ENCODE assay signal across 7 mouse cellular contexts in genomic region chr11:94548888-94549690, GRCm38 (mm10). TPM values are rescaled to one million over a fixed set of nuclear protein-coding genes. Genes with fewer than 3 reads are reported as not detected.
DNase-seq lines count a peak whose midpoint lies in the region; ATAC-seq and TF ChIP-seq lines count a peak whose summit lies in the region.

Gene Rsad1 (minus strand): TSS chr11:94549255.

- ATAC-seq in embryonic facial prominence, embryonic 11.5 days (replicated peaks; ENCODE audit: insufficient number of reproducible peaks, low FRiP score, low TSS enrichment, low read depth), result peak; percentile 87
- peak; percentile 87 for ATAC-seq in limb, embryonic 12.5 days (ENCODE audit: insufficient number of reproducible peaks, insufficient read depth, low FRiP score, low TSS enrichment, low read depth)
- ATAC-seq in midbrain, embryonic 15.5 days (replicated peaks), result peak; percentile 93

- H3K9me3 ChIP-seq in embryonic facial prominence, embryonic 11.5 days (replicated peaks; ENCODE audit: control insufficient read depth, low read length), result no peaks in the 10 kb centered on the region
- H3K9me3 ChIP-seq in limb, embryonic 12.5 days, result no peaks in the 10 kb centered on the region
- no peaks in the 10 kb centered on the region for H3K9me3 ChIP-seq in midbrain, embryonic 15.5 days

- 5% methylated on average over 49 of the region's 49 CpGs for WGBS in embryonic facial prominence, embryonic 11.5 days
- 2% methylated on average over 49 of the region's 49 CpGs for WGBS in kidney, adult 2 months
- WGBS in limb, embryonic 12.5 days, result 5% methylated on average over 49 of the region's 49 CpGs
- WGBS in midbrain, embryonic 15.5 days, result 5% methylated on average over 49 of the region's 49 CpGs
- 2% methylated on average over 49 of the region's 49 CpGs for WGBS in spleen, adult 2 months

- peak within 1 kb of the TSS; percentile 76; the same call in 1 of the 2 replicates for H3K27ac ChIP-seq in embryonic facial prominence, embryonic 11.5 days (replicated peaks; ENCODE audit: low read depth, low read length)
- H3K27ac ChIP-seq in kidney, adult 2 months (ENCODE audit: insufficient read depth, low read depth, low read length), result peak within 1 kb of the TSS; percentile 90
- peak within 1 kb of the TSS; percentile 84 for H3K27ac ChIP-seq in limb, embryonic 12.5 days
- H3K27ac ChIP-seq in midbrain, embryonic 15.5 days, result peak within 1 kb of the TSS; percentile 91
- H3K27ac ChIP-seq in spleen, adult 2 months (ENCODE audit: insufficient read depth, low read length), result peak within 1 kb of the TSS; percentile 83

- H3K36me3 ChIP-seq in embryonic facial prominence, embryonic 11.5 days (replicated peaks; ENCODE audit: control insufficient read depth, insufficient read depth, low read depth, low read length), result no peaks in the 10 kb centered on the region; the same call in 1 of the 2 replicates
- no peaks in the 10 kb centered on the region for H3K36me3 ChIP-seq in kidney, adult 2 months (ENCODE audit: control insufficient read depth, insufficient read depth, low read length)
- H3K36me3 ChIP-seq in limb, embryonic 12.5 days, result peaks cover 5% of the 10 kb centered on the region; the same call in 1 of the 2 replicates
- no peaks in the 10 kb centered on the region for H3K36me3 ChIP-seq in midbrain, embryonic 15.5 days (replicated peaks)
- no peaks in the 10 kb centered on the region for H3K36me3 ChIP-seq in spleen, adult 2 months (ENCODE audit: control insufficient read depth, insufficient read depth, low read length)

- TF ChIP-seq POLR2A in kidney, adult 2 months (IDR thresholded peaks at IDR 0.05; ENCODE audit: low read depth, low read length), result no peak
- TF ChIP-seq POLR2A in spleen, adult 2 months (IDR thresholded peaks at IDR 0.05; ENCODE audit: low read depth, low read length), result no peak

- no peaks in the 10 kb centered on the region for H3K27me3 ChIP-seq in embryonic facial prominence, embryonic 11.5 days (ENCODE audit: control insufficient read depth, insufficient read depth, low read length)
- H3K27me3 ChIP-seq in kidney, adult 2 months (replicated peaks; ENCODE audit: control insufficient read depth, insufficient read depth, low read length), result no peaks in the 10 kb centered on the region
- H3K27me3 ChIP-seq in limb, embryonic 12.5 days, result no peaks in the 10 kb centered on the region
- H3K27me3 ChIP-seq in midbrain, embryonic 15.5 days (replicated peaks), result no peaks in the 10 kb centered on the region
- no peaks in the 10 kb centered on the region for H3K27me3 ChIP-seq in spleen, adult 2 months (ENCODE audit: control insufficient read depth, insufficient read depth, low read length)

- H3K4me1 ChIP-seq in embryonic facial prominence, embryonic 11.5 days (ENCODE audit: control insufficient read depth, insufficient read depth, low read length), result no peaks in the 10 kb centered on the region
- H3K4me1 ChIP-seq in kidney, adult 2 months (ENCODE audit: control insufficient read depth, insufficient read depth, low read length), result no peaks in the 10 kb centered on the region
- H3K4me1 ChIP-seq in limb, embryonic 12.5 days (replicated peaks), result peaks cover 19% of the 10 kb centered on the region
- H3K4me1 ChIP-seq in midbrain, embryonic 15.5 days, result peaks cover 11% of the 10 kb centered on the region
- H3K4me1 ChIP-seq in spleen, adult 2 months (ENCODE audit: control insufficient read depth, insufficient read depth, insufficient read length), result peaks cover 6% of the 10 kb centered on the region; the same call in 1 of the 2 replicates

- H3K4me3 ChIP-seq in embryonic facial prominence, embryonic 11.5 days (ENCODE audit: low read depth, low read length), result peak within 1 kb of the TSS; percentile 52
- H3K4me3 ChIP-seq in kidney, adult 2 months (ENCODE audit: insufficient read depth, low read depth, low read length), result peak within 1 kb of the TSS; percentile 77
- peak within 1 kb of the TSS; percentile 59 for H3K4me3 ChIP-seq in limb, embryonic 12.5 days (replicated peaks)
- H3K4me3 ChIP-seq in midbrain, embryonic 15.5 days, result peak within 1 kb of the TSS; percentile 68
- H3K4me3 ChIP-seq in spleen, adult 2 months (ENCODE audit: extremely low read depth, insufficient read depth, insufficient read length), result peak within 1 kb of the TSS; percentile 68

- peak; percentile 77 for TF ChIP-seq CTCF in kidney, adult 2 months (conservative IDR thresholded peaks at IDR 0.05; ENCODE audit: insufficient read depth, insufficient read length, low read depth, low read length)
- TF ChIP-seq CTCF in spleen, adult 2 months (IDR thresholded peaks at IDR 0.05; ENCODE audit: extremely low read depth, insufficient read depth, insufficient read length, insufficient replicate concordance), result peak; percentile 87

- peak within 1 kb of the TSS; percentile 78 for H3K4me2 ChIP-seq in embryonic facial prominence, embryonic 11.5 days (ENCODE audit: low read depth, low read length)
- peak within 1 kb of the TSS; percentile 86 for H3K4me2 ChIP-seq in limb, embryonic 12.5 days
- peak within 1 kb of the TSS; percentile 87 for H3K4me2 ChIP-seq in midbrain, embryonic 15.5 days

- peak; percentile 97 for DNase-seq in adrenal gland, postnatal 14 days
- DNase-seq in embryonic facial prominence, embryonic 11.5 days (ENCODE audit: low spot score), result peak; percentile 94
- DNase-seq in heart, adult 18-20 months, result peak; percentile 95 to 99
- DNase-seq in kidney, adult 2 months, result peak; percentile 97
- DNase-seq in spleen, adult 2 months (ENCODE audit: low read depth in 1 of 2, low spot score in 2 of 2), result peak; percentile 81 to 89

- peak within 1 kb of the TSS; percentile 65 for H3K9ac ChIP-seq in embryonic facial prominence, embryonic 11.5 days (replicated peaks; ENCODE audit: low read length)
- H3K9ac ChIP-seq in limb, embryonic 12.5 days (replicated peaks), result peak within 1 kb of the TSS; percentile 63
- H3K9ac ChIP-seq in midbrain, embryonic 15.5 days, result peak within 1 kb of the TSS; percentile 68

RNA-seq across cellular contexts. Expression of gene Rsad1, which starts in this region (rescaled TPM):
- total RNA-seq in adrenal gland, postnatal 14 days (2021), result 9.2 and 10.6 TPM in 2 replicates
- 2.4 and 3.7 TPM in 2 replicates for polyA plus RNA-seq in embryonic facial prominence, embryonic 11.5 days (2014; fragmentation: Nextera tagmentation; extraction: Ambion mirVana)
- 10 to 100 TPM in 1 of 2 experiments, 1 to 10 TPM in 1; 8.5 to 10.3 TPM for total RNA-seq in heart, adult 18-20 months (2021)
- polyA plus RNA-seq in kidney, adult 2 months (2012; rRNA removed), result 8.6 and 10.1 TPM in 2 replicates
- polyA plus RNA-seq in limb, embryonic 12.5 days (2016; fragmentation: Nextera tagmentation; extraction: Ambion mirVana), result 4.1 and 5.7 TPM in 2 replicates
- polyA plus RNA-seq in midbrain, embryonic 15.5 days (2015; fragmentation: Nextera tagmentation; extraction: Ambion mirVana), result 9.1 and 9.7 TPM in 2 replicates
- polyA plus RNA-seq in spleen, adult 2 months (2012; rRNA removed), result 5.7 and 7.1 TPM in 2 replicates

Comparison
In these comparisons a context has a peak if more than half of its experiments do, and no peak if none do; other contexts are left out.
1. Peak in every context shown above with its lines: DNase-seq, ATAC-seq, H3K4me3 ChIP-seq and H3K27ac ChIP-seq.